Mouse (Mus musculus) heart, embryonic 14.5 days (tissue): ENCODE measurements around the gene Gch1. TPM values are rescaled to one million over a fixed set of nuclear protein-coding genes. Genes with fewer than 3 reads are reported as not detected.

Experiments
- ATAC-seq: fragments of 200-750 bp; cut with Nextera tagmentation; 2 replicates; pipeline ENCODE4 v1.8.0; 2017; ENCODE audit warnings: low read depth, moderate TSS enrichment; ENCODE audit not compliant: insufficient number of reproducible peaks, insufficient read depth, low FRiP score
- H3K27ac ChIP-seq, 2 experiments: fragments of 200-500 bp in 1 of 2; fragments of 300-500 bp in 1 of 2; sonication (generic) in 1 of 2; replicated peaks in 1 of 2; 2 replicates each; pipeline ENCODE4 v1.5.1; 2012 to 2014; ENCODE audit warnings: low read depth in 2 of 2, low read length in 2 of 2, control low read depth in 1 of 2, mild to moderate bottlenecking in 1 of 2, mixed read lengths in 1 of 2; ENCODE audit not compliant: control insufficient read depth in 1 of 2, insufficient read depth in 1 of 2
- H3K27me3 ChIP-seq: fragments of 300-500 bp; sonication (generic); 2 replicates; pipeline ENCODE4 v1.6.1; 2014; ENCODE audit warnings: mild to moderate bottlenecking, low read length, control low read depth; ENCODE audit not compliant: control insufficient read depth, insufficient read depth
- H3K36me3 ChIP-seq: fragments of 300-500 bp; sonication (generic); 2 replicates; pipeline ENCODE4 v1.6.1; 2014; ENCODE audit warnings: mild to moderate bottlenecking, control low read depth, low read length, mixed read lengths; ENCODE audit not compliant: control insufficient read depth, insufficient read depth
- H3K4me1 ChIP-seq, 2 experiments: fragments of 200-500 bp in 1 of 2; fragments of 300-500 bp in 1 of 2; sonication (generic) in 1 of 2; 2 replicates each; pipeline ENCODE4 v1.6.1; 2012 to 2014; ENCODE audit warnings: low read length in 2 of 2, control low read depth in 1 of 2, mixed read lengths in 1 of 2; ENCODE audit not compliant: control insufficient read depth in 2 of 2, insufficient read depth in 2 of 2
- H3K4me2 ChIP-seq: fragments of 300-500 bp; sonication (generic); 2 replicates; pipeline ENCODE4 v1.6.1; 2014; ENCODE audit warnings: mild to moderate bottlenecking, low read length
- H3K4me3 ChIP-seq, 2 experiments: fragments of 200-500 bp in 1 of 2; fragments of 300-500 bp in 1 of 2; sonication (generic) in 1 of 2; 2 replicates each; pipeline ENCODE4 v1.5.1; 2012 to 2014; ENCODE audit warnings: low read length in 2 of 2, mild to moderate bottlenecking in 2 of 2, control low read depth in 1 of 2, low read depth in 1 of 2, moderate library complexity in 1 of 2; ENCODE audit not compliant: control insufficient read depth in 1 of 2, insufficient read depth in 1 of 2
- H3K9ac ChIP-seq: fragments of 300-500 bp; sonication (generic); 2 replicates; pipeline ENCODE4 v1.6.1; 2014; ENCODE audit warnings: mild to moderate bottlenecking, low read length
- H3K9me3 ChIP-seq: fragments of 300-500 bp; sonication (generic); 2 replicates; pipeline ENCODE4 v1.6.1; 2016; ENCODE audit warnings: low read length, control low read depth; ENCODE audit not compliant: control insufficient read depth
- WGBS: fragments of 180-500 bp; shearing (Covaris S2); extraction: QIAGEN DNeasy Blood & Tissue Kit; methylation state at CpG from one replicate; pipeline ENCODE4 v1.1.7; 2014; 5-methylcytosine and 5-hydroxymethylcytosine counted together
- polyA plus RNA-seq: library from polyadenylated mRNA; unstranded; fragments of >200 nt; fragmentation: Nextera tagmentation; extraction: Ambion mirVana; gene quantifications from 2 replicates; pipeline ENCODE4 v1.2.1, GENCODE M21; 2014

The Gch1 gene
- polyA plus RNA-seq, 1 experiment from 2014 or later: 6.6 TPM

- Histone ChIP-seq H3K36me3 (no peaks in the 10 kb centered on the region), H3K4me1 (peaks cover 0 to 11% of the 10 kb centered on the region in 2 experiments; a peak in 2 of 4 replicates), H3K4me3 (no peak overlapping the region), H3K27ac (no peak overlapping the region), H3K4me2 (no peak overlapping the region), H3K27me3 (no peaks in the 10 kb centered on the region), H3K9ac (no peak overlapping the region), H3K9me3 (no peaks in the 10 kb centered on the region)
- 74% methylated on average over 5 of the region's 5 CpGs for WGBS
- ATAC-seq: no peak
Observed at GRCm38 (mm10) chr14:47175136-47175535, 14.1 kb downstream of the Gch1 start.

DNA sequence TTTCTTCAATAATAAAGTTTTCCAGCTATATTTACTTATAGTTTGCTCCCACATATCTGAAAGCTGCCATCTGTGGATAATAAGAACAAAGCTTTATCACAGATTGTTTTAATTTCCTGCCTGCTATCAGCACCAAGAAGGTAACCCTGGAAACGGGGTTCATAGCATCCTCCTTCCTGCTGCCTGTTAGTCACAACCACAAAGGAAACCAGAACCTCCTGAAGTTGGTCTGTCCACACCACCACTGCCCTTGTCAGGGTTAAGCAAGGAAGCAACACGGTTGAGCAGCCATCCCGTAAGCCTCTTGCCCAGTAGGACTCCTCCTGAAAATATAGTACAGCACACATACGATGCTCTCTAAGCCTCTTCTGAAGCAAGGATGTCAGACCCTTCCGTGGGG is 17.1 kb downstream of the Gch1 start:
- 60% methylated on average over 5 of the region's 5 CpGs for WGBS
- Histone ChIP-seq H3K9me3 (no peaks in the 10 kb centered on the region), H3K27me3 (no peaks in the 10 kb centered on the region), H3K9ac (no peak overlapping the region), H3K4me2 (no peak overlapping the region), H3K27ac (no peak overlapping the region), H3K4me1 (peaks cover 4 to 9% of the 10 kb centered on the region in 2 experiments; a peak in 3 of 4 replicates), H3K4me3 (no peak overlapping the region), H3K36me3 (no peaks in the 10 kb centered on the region)
- no peak for ATAC-seq

GRCm38 (mm10) chr14:47170499-47171109 is 18.6 kb downstream of the Gch1 start:
- Histone ChIP-seq H3K4me1 (peaks cover 4 to 9% of the 10 kb centered on the region in 2 experiments; a peak in 3 of 4 replicates), H3K9ac (no peak overlapping the region), H3K27ac (no peak overlapping the region), H3K4me2 (no peak overlapping the region), H3K27me3 (no peaks in the 10 kb centered on the region), H3K9me3 (no peaks in the 10 kb centered on the region), H3K4me3 (no peak overlapping the region), H3K36me3 (no peaks in the 10 kb centered on the region)
- no peak for ATAC-seq
- 62% methylated on average over 3 of the region's 3 CpGs for WGBS

DNA sequence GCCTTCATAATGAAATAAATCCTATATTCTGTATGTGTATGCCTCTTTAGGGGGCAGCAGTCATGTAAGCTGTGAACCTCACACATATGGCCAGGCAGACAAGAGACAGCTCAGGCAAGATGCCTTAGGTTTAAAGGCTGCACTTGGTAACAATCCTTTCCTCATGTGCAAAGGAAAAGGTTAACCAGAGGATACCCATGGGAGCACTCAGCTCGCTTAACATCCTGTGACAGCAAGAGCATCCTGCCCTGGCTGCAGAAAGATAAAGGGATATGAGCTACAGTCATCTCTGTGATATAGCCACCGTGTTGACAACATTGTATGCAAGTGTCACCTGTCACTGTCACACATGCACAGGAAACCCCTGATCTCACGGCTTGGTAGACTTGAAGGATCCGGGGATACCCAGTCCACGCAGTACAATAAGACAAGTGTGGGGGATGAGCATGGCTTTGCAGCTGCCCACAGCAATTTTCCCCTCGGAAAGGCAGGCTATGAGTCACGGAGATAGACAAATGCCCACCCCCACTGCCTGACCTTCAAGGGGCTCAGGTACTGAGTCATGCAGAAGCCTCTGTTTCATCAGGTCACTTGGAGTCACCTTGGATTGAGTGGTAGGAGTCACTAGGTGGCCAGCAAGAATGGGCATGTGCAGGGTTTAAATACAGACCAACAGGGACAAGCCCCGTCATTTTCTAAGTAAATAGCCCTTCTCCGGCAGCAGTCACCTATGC is 19.4 kb downstream of the Gch1 start:
- H3K9ac ChIP-seq: no peak overlapping the region
- no peaks in the 10 kb centered on the region for H3K36me3 ChIP-seq
- no peaks in the 10 kb centered on the region for H3K27me3 ChIP-seq
- 39% methylated on average over 9 of the region's 9 CpGs for WGBS
- ATAC-seq: no peak
- peaks cover 4 to 9% of the 10 kb centered on the region in 2 experiments; a peak in 3 of 4 replicates for H3K4me1 ChIP-seq
- H3K27ac ChIP-seq: no peak overlapping the region
- no peak overlapping the region for H3K4me3 ChIP-seq
- H3K9me3 ChIP-seq: no peaks in the 10 kb centered on the region
- no peak overlapping the region for H3K4me2 ChIP-seq

DNA sequence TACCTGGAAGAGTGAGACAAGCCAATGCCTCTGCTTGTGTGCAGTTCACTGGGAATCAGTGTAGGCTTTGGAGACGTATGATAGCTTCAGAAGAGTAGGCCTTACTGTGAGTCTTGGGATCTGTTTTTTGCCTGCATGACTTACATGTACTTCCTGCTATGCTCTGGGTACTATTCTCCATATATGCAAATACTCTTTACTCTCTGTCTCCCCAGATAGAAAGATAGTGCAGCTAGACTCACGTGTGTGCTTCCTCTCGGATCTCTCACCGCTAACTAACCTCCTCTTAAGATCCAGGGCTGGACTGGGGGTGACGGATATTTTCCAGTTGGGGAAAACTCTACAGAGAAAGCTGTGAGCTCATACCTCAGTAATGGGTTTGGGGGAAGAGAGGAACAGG is 23.5 kb downstream of the Gch1 start:
- Histone ChIP-seq H3K9me3 (no peaks in the 10 kb centered on the region), H3K4me1 (peaks cover 4 to 8% of the 10 kb centered on the region in 2 experiments; a peak in 3 of 4 replicates), H3K36me3 (no peaks in the 10 kb centered on the region), H3K27me3 (no peaks in the 10 kb centered on the region), H3K4me3 (no peak overlapping the region), H3K4me2 (no peak overlapping the region), H3K27ac (no peak overlapping the region), H3K9ac (no peak overlapping the region)
- 86% methylated on average over 5 of the region's 5 CpGs for WGBS
- no peak for ATAC-seq

- Histone ChIP-seq H3K4me3 (no peak overlapping the region), H3K4me2 (no peak overlapping the region), H3K4me1 (peaks cover 4% of the 10 kb centered on the region in 2 experiments; a peak in 3 of 4 replicates), H3K27ac (no peak overlapping the region), H3K9me3 (no peaks in the 10 kb centered on the region), H3K27me3 (no peaks in the 10 kb centered on the region), H3K36me3 (no peaks in the 10 kb centered on the region), H3K9ac (no peak overlapping the region)
- 82% methylated on average over 5 of the region's 5 CpGs for WGBS
- ATAC-seq: no peak
Observed at GRCm38 (mm10) chr14:47165117-47165516, 24.1 kb downstream of the Gch1 start.

DNA sequence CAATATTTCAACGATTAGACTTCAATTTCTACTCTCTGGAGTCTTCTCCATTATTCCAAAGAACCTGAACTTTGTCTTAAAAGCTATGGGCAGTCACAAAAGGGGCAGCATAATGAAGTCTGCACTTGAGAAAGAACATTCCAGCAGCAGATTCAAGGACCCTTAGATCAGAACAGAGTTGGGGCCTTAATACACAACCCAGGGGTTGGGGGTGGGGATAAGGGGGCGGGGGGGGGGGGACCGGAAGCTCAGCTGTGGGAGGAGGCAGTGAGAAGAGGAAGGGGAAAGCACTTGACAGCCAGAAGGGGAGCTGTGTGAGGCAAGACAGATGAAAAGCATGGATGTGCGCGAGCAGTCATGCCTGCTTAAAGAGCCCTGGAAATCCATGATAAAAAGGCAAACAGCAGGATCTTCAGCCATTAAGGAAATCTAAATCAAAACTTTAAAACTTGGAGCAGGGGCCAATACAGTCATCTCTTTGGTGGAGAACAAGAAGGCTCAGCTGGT is 27.2 kb downstream of the Gch1 start:
- H3K36me3 ChIP-seq: no peaks in the 10 kb centered on the region
- H3K4me1 ChIP-seq: no peaks in the 10 kb centered on the region
- WGBS: 60% methylated on average over 5 of the region's 5 CpGs
- H3K9ac ChIP-seq: no peak overlapping the region
- no peak overlapping the region for H3K27ac ChIP-seq
- no peaks in the 10 kb centered on the region for H3K27me3 ChIP-seq
- no peak; the same call in 1 of the 2 replicates for ATAC-seq
- no peak overlapping the region for H3K4me3 ChIP-seq
- H3K4me2 ChIP-seq: no peak overlapping the region
- H3K9me3 ChIP-seq: no peaks in the 10 kb centered on the region
